Mouse (Mus musculus): ENCODE measurements around the gene Tmem170b. TPM values are rescaled to one million over a fixed set of nuclear protein-coding genes. Genes with fewer than 3 reads are reported as not detected.
"Not testable (repeated sequence)": the region's sequence is repeated elsewhere in the genome, so short reads cannot be mapped to it uniquely, and the experiment has no call there.

Gene Tmem170b
- total RNA-seq, 2 experiments from 2014 or later = 23.3 to 26.4 TPM

DNA sequence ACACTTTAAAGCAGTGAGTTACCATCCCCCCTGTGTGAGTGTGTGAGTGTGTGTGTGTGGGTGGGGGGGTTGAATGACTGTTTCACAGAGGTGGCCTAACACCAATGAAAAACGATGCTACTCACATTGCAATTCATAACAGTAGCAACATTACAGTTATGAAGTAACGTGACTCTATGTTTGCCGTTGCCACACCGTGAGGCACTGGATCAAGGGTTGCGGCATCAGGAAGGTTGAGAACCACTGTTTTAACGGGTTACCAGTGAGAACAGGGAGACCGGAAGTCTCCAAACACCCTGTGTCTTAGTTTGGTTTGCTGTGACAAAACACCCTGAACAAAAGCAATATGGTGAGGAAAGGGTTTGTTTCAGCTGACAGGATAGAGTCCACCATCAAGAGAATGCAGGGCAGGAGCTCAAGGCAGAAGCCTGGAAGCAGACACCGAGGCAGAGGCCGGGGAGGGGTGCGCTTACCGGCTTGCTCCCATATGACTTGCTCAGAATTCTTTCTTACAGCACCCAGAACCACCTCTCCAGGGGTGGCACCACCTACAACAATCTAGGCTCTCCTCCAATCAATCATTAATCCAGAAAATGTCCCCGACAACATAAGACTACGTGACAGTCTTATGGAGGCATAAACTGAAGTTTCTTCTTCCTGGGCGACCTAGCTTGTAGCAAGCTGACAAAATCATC, 57.9 kb downstream of the Tmem170b start:
- DNase-seq (ENCODE audit: low spot score in 2 of 2) = peak in 1 of 2 experiments; percentile 7

DNA sequence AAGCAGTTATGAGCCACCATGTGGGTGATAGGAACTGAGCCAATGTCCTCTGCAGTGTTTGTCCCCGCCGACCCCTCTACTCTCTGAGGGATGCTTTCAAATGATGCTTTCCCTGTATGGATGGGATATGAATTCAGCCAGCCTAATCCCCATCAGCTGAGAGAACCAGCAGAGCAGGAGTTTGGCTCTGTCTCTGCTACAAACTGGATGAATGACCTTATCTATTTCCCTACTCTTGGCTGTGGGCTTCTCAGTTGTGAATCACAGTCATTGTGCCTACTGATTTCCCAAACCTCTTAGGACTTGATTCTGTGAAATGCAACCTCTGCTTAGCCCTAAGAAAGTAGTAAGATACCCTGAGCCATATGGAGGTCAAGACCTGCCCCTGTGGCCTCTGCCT, 64.2 kb downstream of the Tmem170b start:
- DNase-seq (ENCODE audit: low spot score in 2 of 2) = no peak

GRCm38 (mm10) chr13:41670386-41671130, 64.9 kb downstream of the Tmem170b start:
- DNase-seq (ENCODE audit: low spot score in 2 of 2) = no peak

DNA sequence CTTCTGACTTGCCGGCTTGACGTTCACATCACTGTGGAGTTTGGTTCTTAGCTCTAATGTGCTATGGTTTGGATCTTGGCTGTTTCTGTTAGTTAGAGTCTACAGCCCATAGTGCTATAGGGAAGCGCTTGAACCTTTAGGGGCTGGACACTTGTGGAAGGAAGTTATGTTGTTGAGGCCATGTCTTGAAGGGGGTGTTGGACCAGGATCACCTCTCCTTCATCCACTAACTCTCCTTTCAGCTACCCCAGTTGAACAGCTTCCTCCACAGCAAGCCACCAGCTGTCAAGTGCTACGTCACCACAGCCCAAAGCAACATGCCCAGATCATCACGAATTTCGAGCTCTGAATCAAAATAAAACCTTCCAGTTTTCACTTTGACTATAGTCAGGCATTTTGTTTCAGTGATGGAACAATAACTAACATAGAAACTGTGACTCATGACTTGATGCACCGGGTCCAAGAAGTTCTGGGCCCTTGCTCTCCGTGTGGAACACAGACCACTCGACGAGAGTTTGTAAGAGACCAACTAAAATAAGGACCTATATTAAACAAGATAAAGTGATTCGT, 65.5 kb downstream of the Tmem170b start:
- DNase-seq (ENCODE audit: low spot score in 2 of 2) = no peak

- not testable (repeated sequence) for DNase-seq (ENCODE audit: low spot score in 2 of 2)
Measured at GRCm38 (mm10) chr13:41672904-41673303, 67.2 kb downstream of the Tmem170b start.

DNA sequence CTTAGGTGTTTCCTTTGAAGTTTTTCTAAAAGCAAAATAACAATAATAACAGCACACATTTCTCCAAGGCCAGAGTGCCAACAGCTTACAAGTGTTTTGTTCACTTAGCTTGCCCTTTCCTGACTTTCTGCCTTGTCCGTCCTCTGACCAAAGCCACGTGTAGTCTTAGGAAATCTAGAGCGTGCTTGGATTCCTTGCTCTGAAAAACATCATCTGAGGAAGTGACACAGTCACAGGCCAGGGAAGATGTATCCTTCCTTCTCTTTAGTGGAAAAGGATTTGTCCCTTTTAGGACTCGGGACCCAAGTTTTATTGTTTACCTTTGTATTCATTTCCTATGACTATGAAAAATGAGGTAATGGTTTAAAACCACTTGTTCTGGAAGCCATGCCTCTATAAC, 67.8 kb downstream of the Tmem170b start:
- no peak for DNase-seq (ENCODE audit: low spot score in 2 of 2)

DNA sequence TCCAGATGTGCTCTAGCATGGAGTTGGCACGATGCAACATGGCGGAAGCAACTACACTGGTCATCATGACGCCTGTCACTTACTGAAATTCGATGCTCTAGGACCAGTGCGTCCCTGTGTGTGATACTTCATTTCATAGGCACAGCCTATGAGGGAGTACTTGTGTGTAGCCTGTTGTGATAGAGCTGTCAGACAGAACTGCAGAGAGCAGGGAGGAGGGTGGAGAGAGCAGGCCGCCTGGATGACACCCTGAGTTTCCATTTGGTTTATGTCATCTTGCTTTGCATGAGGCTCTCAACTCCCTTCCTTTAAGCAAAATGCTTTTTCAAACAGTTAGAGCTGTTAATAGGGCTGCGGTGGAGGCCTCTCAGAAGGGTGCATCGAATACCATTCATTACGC, 68.9 kb downstream of the Tmem170b start:
- DNase-seq (ENCODE audit: low spot score in 2 of 2) = not testable (repeated sequence)

GRCm38 (mm10) chr13:41675498-41675897, 69.8 kb downstream of the Tmem170b start:
- DNase-seq (ENCODE audit: low spot score in 2 of 2) = no peak

- DNase-seq (ENCODE audit: low spot score in 2 of 2) = no peak
Measured at GRCm38 (mm10) chr13:41675966-41676835, 70.5 kb downstream of the Tmem170b start.

DNA sequence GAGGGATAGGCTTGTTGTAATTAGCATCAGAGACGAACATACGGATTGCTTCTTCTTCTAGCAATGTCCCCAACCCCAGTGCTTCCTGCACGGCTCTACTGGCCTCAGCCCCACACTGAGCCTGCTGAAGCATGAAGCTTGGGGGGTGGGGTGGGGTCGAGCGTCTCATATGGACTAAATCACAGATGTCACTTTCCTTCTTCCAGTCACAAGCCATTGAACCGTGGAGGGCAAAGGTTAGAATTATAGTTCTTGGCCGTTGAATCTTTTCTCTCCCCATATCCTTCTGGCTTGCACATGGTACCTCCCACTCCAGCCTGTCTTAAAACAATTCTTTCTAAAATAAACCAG, 71.1 kb downstream of the Tmem170b start:
- DNase-seq (ENCODE audit: low spot score in 2 of 2) = no peak

DNA sequence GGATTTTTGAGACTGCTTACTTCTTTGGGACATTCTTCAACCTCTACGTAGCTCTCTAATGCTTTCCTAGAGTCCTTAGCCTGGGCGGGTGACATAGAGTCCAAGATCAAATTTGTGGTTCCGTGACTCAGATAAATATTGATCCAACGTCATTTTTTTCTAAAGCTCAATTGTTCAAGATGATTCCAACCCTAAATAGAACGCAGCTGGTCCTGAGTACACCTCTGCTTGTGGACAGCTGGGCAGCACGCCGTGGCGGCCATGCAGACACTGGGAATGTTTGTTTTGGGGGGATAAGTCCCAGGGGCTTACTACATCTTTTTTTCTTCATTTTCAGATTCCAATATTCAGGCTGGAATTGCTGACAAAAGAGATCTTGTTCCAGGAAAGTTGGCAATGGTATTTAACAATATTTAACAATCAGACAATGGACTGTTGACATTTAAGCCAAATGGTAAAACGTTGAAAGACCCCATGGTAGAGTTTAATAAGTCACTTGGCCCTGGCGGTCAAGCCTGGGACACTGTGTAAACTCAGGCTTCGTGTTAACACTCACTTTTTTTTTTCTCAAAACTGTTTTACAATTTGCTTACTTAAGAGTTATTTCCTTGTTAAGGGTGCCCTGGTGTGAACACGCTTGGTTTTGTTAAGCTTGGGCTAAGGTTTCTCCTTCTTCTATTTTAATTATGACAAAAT, 75.3 kb downstream of the Tmem170b start:
- no peak for DNase-seq (ENCODE audit: low spot score in 2 of 2)

- no peak for DNase-seq (ENCODE audit: low spot score in 2 of 2)
Measured at GRCm38 (mm10) chr13:41682341-41683119, 76.8 kb downstream of the Tmem170b start.

GRCm38 (mm10) chr13:41683356-41684012, 77.8 kb downstream of the Tmem170b start:
- no peak for DNase-seq (ENCODE audit: low spot score in 2 of 2)

- DNase-seq (ENCODE audit: low spot score in 2 of 2) = no peak
Measured at GRCm38 (mm10) chr13:41685499-41685898, 79.8 kb downstream of the Tmem170b start.

- DNase-seq (ENCODE audit: low spot score in 2 of 2) = no peak
Measured at GRCm38 (mm10) chr13:41689055-41689454, 83.3 kb downstream of the Tmem170b start.

DNA sequence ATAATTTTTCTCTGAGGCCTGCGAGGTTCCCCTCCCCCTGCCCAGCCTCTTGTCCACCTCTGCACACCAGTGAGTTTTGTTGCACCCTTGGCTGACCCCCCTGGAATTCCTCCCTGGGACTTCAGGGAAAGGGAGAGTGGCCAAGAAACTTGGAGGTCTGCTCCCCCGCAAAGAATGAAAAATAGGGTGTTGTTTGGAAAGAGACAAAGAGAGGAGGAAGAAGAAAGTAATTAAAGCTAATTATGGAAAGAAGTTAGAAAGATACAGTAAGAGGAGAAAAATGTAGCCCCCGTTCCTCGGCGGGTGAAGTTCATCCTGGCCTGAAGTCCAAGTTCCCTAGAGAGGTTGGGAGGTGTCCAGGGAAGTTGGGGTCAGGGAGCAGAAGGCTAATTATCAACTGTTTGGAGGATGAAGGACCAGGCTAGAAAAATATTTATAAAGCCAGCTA, 83.9 kb downstream of the Tmem170b start:
- DNase-seq (ENCODE audit: low spot score in 2 of 2) = no peak
